Mouse (Mus musculus) midbrain, embryonic 15.5 days (tissue): ENCODE data around the gene Olfr1095. TPM values are rescaled to one million over a fixed set of nuclear protein-coding genes. Genes with fewer than 3 reads are reported as not detected.

ENCODE experiments used
- ATAC-seq: fragments of 200-750 bp; cut with Nextera tagmentation; replicated peaks from 2 replicates; pipeline ENCODE4 v1.8.0; 2017; ENCODE audit warnings: moderate TSS enrichment
- H3K27ac ChIP-seq: fragments of 300-500 bp; sonication (generic); 2 replicates; pipeline ENCODE4 v1.5.1; 2015; ENCODE audit warnings: mild to moderate bottlenecking, inconsistent platforms
- H3K27me3 ChIP-seq: fragments of 300-500 bp; sonication (generic); replicated peaks from 2 replicates; pipeline ENCODE4 v1.6.1; 2015; ENCODE audit warnings: inconsistent platforms
- H3K36me3 ChIP-seq: fragments of 300-500 bp; sonication (generic); replicated peaks from 2 replicates; pipeline ENCODE4 v1.6.1; 2015; ENCODE audit warnings: inconsistent platforms
- H3K4me1 ChIP-seq: fragments of 300-500 bp; sonication (generic); 2 replicates; pipeline ENCODE4 v1.6.1; 2015; ENCODE audit warnings: inconsistent platforms
- H3K4me2 ChIP-seq: fragments of 300-500 bp; sonication (generic); 2 replicates; pipeline ENCODE4 v1.6.1; 2015; ENCODE audit warnings: inconsistent platforms, mild to moderate bottlenecking, moderate library complexity
- H3K4me3 ChIP-seq: fragments of 300-500 bp; sonication (generic); 2 replicates; pipeline ENCODE4 v1.5.1; 2015; ENCODE audit warnings: mild to moderate bottlenecking, inconsistent platforms
- H3K9ac ChIP-seq: fragments of 300-500 bp; sonication (generic); 2 replicates; pipeline ENCODE4 v1.6.1; 2015; ENCODE audit warnings: mild to moderate bottlenecking, inconsistent platforms
- H3K9me3 ChIP-seq: fragments of 300-500 bp; sonication (generic); 2 replicates; pipeline ENCODE4 v1.6.1; 2016; ENCODE audit warnings: inconsistent platforms
- WGBS: fragments of 180-500 bp; shearing (Covaris S2); methylation state at CpG from one replicate; pipeline ENCODE4 v1.1.7; 2015; ENCODE audit warnings: mixed read lengths; 5-methylcytosine and 5-hydroxymethylcytosine counted together
- polyA plus RNA-seq: library from polyadenylated mRNA; unstranded; fragments of >200 nt; fragmentation: Nextera tagmentation; extraction: Ambion mirVana; gene quantifications from 2 replicates; pipeline ENCODE4 v1.2.1, GENCODE M21; 2015

The Olfr1095 gene
- polyA plus RNA-seq: not detected in 2 replicates

- Histone ChIP-seq H3K9ac (no peak within 1 kb of the TSS), H3K4me2 (no peak within 1 kb of the TSS), H3K36me3 (no peaks in the 10 kb centered on the region), H3K27me3 (no peaks in the 10 kb centered on the region), H3K4me3 (no peak within 1 kb of the TSS), H3K9me3 (no peaks in the 10 kb centered on the region), H3K27ac (no peak within 1 kb of the TSS), H3K4me1 (no peaks in the 10 kb centered on the region)
- ATAC-seq: no peak
- 90% methylated on average over 3 of the region's 3 CpGs for WGBS
Measured at GRCm38 (mm10) chr2:86851596-86851995, at the start of gene Olfr1095. Gene Olfr1095 (minus strand): TSS chr2:86851696.

GRCm38 (mm10) chr2:86892116-86892515 is 40.6 kb upstream of the Olfr1095 start, which contains the start of gene Olfr1097:
Gene Olfr1097 (minus strand): TSS chr2:86892216.
- Histone ChIP-seq H3K27me3 (no peaks in the 10 kb centered on the region), H3K36me3 (no peaks in the 10 kb centered on the region), H3K27ac (no peak within 1 kb of the TSS), H3K4me1 (no peaks in the 10 kb centered on the region), H3K9me3 (no peaks in the 10 kb centered on the region), H3K9ac (no peak within 1 kb of the TSS), H3K4me3 (no peak within 1 kb of the TSS), H3K4me2 (no peak within 1 kb of the TSS)
- no peak for ATAC-seq
- 96% methylated on average over 1 of the region's 1 CpGs for WGBS

GRCm38 (mm10) chr2:86874702-86875101 is 23.2 kb upstream of the Olfr1095 start, which contains the start of gene Gm13723:
Gene Gm13723 (minus strand): TSS chr2:86874802.
- H3K27ac ChIP-seq: no peak within 1 kb of the TSS
- no peaks in the 10 kb centered on the region for H3K36me3 ChIP-seq
- H3K4me3 ChIP-seq: no peak within 1 kb of the TSS
- no peak within 1 kb of the TSS for H3K9ac ChIP-seq
- no peak within 1 kb of the TSS for H3K4me2 ChIP-seq
- H3K27me3 ChIP-seq: no peaks in the 10 kb centered on the region
- no peak for ATAC-seq
- 66% methylated on average over 1 of the region's 1 CpGs for WGBS
- no peaks in the 10 kb centered on the region for H3K9me3 ChIP-seq
- H3K4me1 ChIP-seq: no peaks in the 10 kb centered on the region

- Histone ChIP-seq H3K4me2 (no peak within 1 kb of the TSS), H3K27ac (no peak within 1 kb of the TSS)
Measured at GRCm38 (mm10) chr2:86824363-86824762, 27.1 kb downstream of the Olfr1095 start, which contains the start of gene Olfr1094. Gene Olfr1094 (plus strand): TSS chr2:86824663.

GRCm38 (mm10) chr2:86809918-86810317 is 41.6 kb downstream of the Olfr1095 start, which contains the start of gene Olfr141:
Gene Olfr141 (minus strand): TSS chr2:86810018.
- H3K4me1 ChIP-seq: no peaks in the 10 kb centered on the region
- H3K27me3 ChIP-seq: no peaks in the 10 kb centered on the region
- ATAC-seq: no peak
- no peaks in the 10 kb centered on the region for H3K36me3 ChIP-seq
- H3K4me2 ChIP-seq: no peak within 1 kb of the TSS
- no peak within 1 kb of the TSS for H3K9ac ChIP-seq
- H3K27ac ChIP-seq: no peak within 1 kb of the TSS
- H3K4me3 ChIP-seq: no peak within 1 kb of the TSS
- no peaks in the 10 kb centered on the region for H3K9me3 ChIP-seq

More at GRCm38 (mm10) chr2:86824363-86824762, 27.1 kb downstream of the Olfr1095 start, which contains the start of gene Olfr1094:
- H3K4me3 ChIP-seq: no peak within 1 kb of the TSS
- H3K9ac ChIP-seq: no peak within 1 kb of the TSS
- no peaks in the 10 kb centered on the region for H3K4me1 ChIP-seq
- no peak for ATAC-seq
- H3K36me3 ChIP-seq: no peaks in the 10 kb centered on the region
- H3K9me3 ChIP-seq: no peaks in the 10 kb centered on the region
- no peaks in the 10 kb centered on the region for H3K27me3 ChIP-seq

Other genes with a start within 250 kb of the Olfr1095 start
- not detected in 2 replicates for gene Olfr1084, start 212.0 kb downstream of the Olfr1095 start, polyA plus RNA-seq
- gene Olfr1085, start 189.7 kb downstream of the Olfr1095 start, polyA plus RNA-seq: not detected in 2 replicates
- not detected in 2 replicates for gene Olfr1086, start 171.6 kb downstream of the Olfr1095 start, polyA plus RNA-seq
- gene Olfr1087, start 153.3 kb downstream of the Olfr1095 start, polyA plus RNA-seq: not detected in 2 replicates
- not detected in 2 replicates for gene Olfr1089, start 118.0 kb downstream of the Olfr1095 start, polyA plus RNA-seq
- gene Olfr1090, start 92.7 kb downstream of the Olfr1095 start, polyA plus RNA-seq: not detected in 2 replicates
- not detected in 2 replicates for gene Olfr1093, start 69.2 kb downstream of the Olfr1095 start, polyA plus RNA-seq
- gene Olfr141, start 41.7 kb downstream of the Olfr1095 start, polyA plus RNA-seq: not detected in 2 replicates
- not detected in 2 replicates for gene Olfr1094, start 27.0 kb downstream of the Olfr1095 start, polyA plus RNA-seq
- gene Gm13723, start 23.1 kb upstream of the Olfr1095 start, polyA plus RNA-seq: not detected in 2 replicates
- not detected in 2 replicates for gene Olfr1097, start 40.5 kb upstream of the Olfr1095 start, polyA plus RNA-seq
- gene Olfr1098, start 72.8 kb upstream of the Olfr1095 start, polyA plus RNA-seq: not detected in 2 replicates
- gene Olfr1099, start 109.0 kb upstream of the Olfr1095 start, polyA plus RNA-seq: not detected in 2 replicates
- not detected in 2 replicates for gene Olfr1100, start 128.3 kb upstream of the Olfr1095 start, polyA plus RNA-seq
- gene Olfr1101, start 139.5 kb upstream of the Olfr1095 start, polyA plus RNA-seq: not detected in 2 replicates
- gene Olfr1102, start 146.7 kb upstream of the Olfr1095 start, polyA plus RNA-seq: not detected in 2 replicates
- not detected in 2 replicates for gene Olfr1104, start 175.4 kb upstream of the Olfr1095 start, polyA plus RNA-seq
- gene Olfr1105, start 184.8 kb upstream of the Olfr1095 start, polyA plus RNA-seq: not detected in 2 replicates
- gene Olfr1106, start 200.6 kb upstream of the Olfr1095 start, polyA plus RNA-seq: not detected in 2 replicates
- gene Olfr1107, start 224.1 kb upstream of the Olfr1095 start, polyA plus RNA-seq: not detected in 2 replicates
- not detected in 2 replicates for gene Olfr1109, start 244.3 kb upstream of the Olfr1095 start, polyA plus RNA-seq